Mouse (Mus musculus) frontal cortex, postnatal 36 days (tissue): ENCODE measurements around the gene Osbpl10.
A peak's percentile ranks its signal among the peaks of the same experiment; 100 is the strongest.

Source experiments
- DNase-seq, 2 experiments: peaks; one replicate each; pipeline ENCODE4 v3.0.0; 2022; ENCODE audit warnings: low spot score in 2 of 2

The Osbpl10 gene

DNA sequence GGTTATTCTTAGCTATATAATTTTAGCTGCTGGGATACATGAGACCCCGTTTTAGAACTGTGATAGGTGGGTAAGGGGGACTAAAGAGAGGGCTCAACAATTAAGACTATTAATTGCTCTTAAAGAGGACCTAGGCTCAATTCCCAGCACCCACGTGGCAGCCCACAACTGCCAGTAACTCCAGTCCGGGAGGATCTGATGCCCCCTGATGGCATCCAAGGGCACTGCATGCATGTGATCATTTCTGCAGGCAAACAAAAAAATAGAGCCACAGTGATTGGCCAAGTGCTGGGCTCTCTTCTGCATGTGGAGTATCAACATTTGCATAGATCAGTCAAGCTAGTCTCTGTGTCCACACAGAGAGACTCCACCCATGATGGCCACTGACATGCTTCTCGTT is 96.8 kb downstream of the Osbpl10 start:
- no peak for DNase-seq

DNA sequence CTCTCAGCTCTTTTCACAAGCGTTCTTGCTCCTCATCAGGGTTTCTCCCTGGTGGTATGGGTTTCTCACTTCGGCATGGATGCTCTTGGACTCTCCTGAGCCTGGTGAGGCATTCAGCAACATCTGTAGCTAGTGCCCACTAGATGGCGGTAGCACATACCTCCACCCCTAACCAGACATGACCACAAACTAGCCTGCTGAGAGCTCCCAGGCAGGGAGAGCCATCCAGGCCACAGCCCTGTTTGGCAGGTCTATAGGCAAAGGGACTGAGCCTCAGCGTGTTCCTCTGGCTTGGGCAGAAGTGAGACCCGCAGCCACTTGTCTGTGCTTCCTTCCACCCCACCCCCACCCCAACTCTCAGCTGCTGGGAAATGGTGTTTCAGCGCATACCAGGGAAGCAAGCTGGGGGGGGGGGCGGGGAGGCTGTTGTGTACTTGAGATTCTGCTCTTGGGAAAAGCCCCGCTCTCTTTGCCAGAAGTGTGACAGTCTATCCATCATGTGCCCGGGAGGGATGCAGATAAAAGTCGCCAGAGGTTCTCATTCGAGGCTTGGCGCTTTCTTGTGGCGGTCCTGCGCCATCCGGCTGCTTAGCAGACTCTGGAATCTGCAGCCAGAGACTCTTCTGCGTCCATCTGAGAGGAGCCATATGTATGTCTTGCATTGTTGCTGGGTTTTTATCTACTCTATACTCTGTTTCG is 110.1 kb downstream of the Osbpl10 start:
- peak; percentile 48 to 72 for DNase-seq

DNA sequence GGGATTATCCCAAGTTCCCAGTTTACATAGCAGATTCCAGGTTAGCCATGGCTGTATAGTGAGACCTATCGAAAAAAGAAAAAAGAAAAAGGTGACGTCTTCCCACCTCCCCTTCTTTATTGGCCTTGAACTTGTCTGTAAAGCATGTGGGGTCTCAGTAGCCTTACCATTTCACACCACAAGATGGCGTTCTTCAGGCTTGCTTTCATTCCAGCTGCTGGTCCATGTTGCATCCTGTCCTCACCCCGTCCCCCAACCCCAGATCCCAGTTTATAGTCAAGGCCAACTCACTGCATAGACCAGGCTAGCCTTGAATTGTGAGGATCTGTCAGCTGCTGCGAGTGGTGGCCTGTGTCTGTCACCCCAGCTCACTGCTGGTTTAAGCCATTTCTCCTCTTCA is 111.3 kb downstream of the Osbpl10 start:
- no peak for DNase-seq

DNA sequence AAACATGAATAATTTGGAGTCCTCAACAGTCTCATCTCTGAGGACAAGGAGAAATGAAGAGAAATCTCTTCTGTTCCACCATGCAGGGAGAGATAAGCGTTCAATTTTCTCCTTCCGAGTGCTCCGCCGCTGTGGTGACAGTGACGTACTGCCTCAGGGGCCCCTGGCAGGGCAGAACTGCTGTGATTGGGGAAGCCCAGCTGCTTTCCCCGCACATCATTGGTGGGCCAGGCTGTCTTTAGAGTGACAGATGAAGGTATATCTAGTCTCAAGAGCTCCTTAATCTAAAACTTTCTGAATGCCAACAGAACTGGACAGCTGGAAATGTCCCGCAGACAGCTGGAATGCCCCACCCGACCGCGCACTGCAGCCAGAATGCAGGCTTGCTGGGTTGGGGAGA is 118.1 kb downstream of the Osbpl10 start:
- no peak for DNase-seq

DNA sequence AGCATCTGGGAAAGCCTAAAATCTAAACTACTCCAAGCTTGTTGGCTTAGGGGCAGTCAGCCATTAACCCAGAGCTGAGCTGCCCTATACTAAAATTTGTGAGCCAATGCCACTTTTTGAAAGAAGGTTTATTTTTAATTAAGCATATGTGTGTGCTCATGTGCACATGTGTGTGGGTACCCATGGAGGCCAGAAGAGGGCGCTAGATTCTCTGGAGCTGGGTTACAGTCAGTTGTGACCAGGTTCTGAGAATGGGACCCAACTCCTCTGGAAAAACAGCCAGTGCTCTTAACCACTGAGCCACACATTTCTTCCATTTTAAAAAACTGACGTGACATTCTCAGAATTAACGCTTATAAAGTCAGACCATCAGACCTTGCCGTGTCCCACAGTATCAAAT is 119.0 kb downstream of the Osbpl10 start:
- no peak for DNase-seq

DNA sequence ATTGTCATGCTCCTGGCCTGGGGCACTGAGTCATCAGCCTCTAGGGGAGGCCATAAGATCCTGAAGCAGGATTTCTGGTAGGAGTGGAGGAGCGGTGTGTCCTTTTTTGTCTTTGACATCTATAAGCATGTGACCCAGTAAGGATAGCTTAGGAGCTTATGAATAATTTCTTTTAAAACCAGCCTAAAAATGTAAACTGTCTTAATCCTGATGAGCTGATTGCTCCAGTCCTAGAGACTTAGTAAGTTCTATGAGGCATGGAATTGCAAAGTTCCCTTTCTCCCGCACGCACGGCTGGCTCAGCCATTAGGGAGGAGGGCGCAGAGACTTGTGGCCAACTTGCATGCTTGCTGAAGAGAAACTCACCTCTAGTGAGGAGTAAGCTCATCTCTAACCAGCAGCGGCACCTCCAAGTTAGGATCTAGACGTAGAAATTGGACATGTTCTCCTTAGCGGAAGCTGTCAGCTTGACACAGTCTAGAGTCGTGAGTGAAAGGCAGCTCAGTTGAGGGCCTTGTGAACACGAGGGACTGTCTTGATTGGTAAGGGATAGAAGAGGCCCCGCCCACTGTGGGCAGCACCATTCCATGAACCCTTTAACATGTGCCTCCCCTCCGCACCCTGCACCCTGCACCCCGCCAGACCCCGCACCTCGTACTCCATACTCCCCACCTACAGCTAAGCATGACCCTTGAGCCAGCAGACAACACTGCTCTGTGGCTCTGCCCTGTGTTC is 122.0 kb downstream of the Osbpl10 start:
- DNase-seq = no peak

DNA sequence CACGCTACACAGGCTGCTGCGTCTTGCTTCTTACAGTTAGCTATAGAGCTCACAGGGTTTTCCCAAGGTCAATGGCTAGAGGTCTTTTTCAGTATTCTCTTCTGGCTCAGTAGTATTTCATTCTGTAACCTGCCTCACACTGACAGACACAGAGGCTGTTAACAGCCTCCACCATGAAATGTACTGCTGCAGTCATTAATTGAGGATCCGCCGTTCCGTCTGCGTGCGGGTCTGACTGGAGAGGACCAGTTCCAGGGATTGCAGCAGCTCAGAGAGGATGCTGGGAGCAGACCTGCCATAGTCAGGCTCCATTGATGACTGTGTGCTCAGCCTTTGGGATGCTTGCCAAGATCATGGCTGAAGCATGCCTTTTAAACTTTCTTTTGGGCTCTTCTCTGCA is 129.1 kb downstream of the Osbpl10 start:
- no peak for DNase-seq

DNA sequence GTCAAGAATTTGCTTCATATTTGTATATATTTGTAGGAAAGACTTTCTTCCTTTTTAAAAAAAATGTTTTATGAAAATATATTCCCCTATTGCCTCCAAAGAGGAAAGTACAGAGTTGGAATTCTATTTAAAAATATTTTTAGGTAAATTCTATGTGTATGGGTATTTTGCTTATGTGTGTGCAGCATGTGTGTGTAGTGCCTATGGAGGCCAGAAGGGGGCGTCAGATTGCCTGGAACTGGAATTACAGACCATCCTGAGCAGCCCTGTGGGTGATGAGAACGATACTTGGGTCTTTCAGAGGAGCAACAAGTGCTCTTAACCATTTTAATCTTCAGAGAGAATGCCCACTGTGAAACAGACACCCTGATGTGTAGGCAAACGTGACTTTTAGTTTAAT is 132.3 kb downstream of the Osbpl10 start:
- no peak for DNase-seq

DNA sequence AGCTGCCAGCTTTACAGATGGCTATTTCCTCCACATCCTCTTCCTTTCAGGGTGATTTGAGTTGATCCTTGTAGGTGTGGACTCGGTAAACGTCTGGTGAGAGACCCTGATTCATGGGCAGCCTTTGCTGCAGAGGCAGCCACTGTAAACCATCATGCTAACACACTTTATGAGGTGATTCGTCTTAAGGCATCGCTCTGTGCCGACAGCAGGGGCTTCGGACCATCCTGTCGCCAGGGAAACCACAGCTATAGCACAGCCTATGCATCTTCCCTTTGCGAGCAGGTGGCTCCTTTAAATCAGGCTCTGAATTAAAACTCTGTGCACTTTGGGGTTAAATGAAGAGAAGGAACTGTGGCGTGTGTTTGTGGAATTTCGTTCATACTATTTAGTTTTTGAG is 138.9 kb downstream of the Osbpl10 start:
- DNase-seq = no peak

DNA sequence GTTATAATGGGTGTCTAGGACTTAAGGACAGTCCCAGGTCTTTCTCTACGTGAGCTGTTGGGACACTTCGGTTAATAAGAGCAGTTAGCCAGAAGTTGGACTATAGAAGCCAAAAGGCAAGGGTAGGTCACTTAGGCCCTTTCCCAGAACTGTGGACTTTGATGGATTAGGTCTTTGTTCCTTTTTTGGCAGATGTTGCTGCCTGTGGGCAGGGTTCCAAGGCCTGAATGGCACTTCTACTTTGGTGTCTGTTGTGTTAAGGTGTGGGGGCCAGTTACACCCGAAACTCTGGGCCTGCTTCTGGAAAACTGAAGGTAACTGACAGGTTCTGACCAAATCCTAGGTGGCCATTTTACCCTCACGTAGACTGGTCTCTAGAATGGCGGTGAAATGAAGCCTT is 141.9 kb downstream of the Osbpl10 start:
- no peak for DNase-seq

DNA sequence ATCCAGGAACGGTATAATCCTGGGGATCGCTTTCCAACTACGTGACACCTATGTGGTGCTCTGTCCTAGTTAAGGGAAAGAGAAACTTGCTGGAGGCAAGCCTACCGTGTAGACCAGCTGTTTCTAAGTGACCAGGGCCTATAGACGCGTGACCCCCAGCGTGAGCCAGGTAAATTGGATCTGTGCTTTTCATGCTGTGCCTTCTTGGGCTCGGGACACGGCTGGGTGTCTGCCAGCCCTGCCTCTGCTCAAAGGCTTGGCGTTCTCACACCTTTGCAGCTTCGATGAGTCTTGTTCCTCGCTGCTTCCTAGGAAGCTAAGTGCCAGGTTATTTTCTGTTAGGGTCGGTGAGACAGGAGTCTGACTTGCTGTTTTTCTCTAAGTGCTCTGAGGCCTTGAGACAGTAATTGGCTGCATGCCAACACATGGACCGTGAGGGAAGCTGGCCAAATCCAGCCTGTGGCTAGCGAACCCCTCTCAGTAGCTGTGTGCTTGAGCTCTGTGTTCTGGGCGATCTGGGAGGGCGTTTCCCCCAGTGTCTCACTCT is 142.4 kb downstream of the Osbpl10 start:
- DNase-seq = peak; percentile 29 to 38

DNA sequence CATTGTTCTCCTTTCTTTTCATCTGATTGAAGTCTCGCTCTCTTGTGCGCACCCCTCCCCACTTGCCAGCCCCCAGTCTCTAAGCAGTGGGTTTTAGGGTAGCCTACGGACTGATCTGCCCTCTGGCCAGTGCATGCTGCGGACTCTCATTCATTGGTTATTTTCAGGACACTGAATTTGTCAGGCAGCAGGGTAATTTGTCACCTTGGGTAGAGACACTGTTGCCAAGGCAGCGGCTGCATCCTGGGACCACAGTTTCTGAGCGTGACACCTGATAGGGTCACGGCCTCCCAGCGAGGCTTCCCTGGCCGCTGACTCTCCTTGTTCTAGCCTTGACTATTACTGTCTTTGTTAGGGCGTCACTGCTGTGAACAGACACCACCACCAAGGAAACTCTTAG is 149.0 kb downstream of the Osbpl10 start:
- DNase-seq = no peak

DNA sequence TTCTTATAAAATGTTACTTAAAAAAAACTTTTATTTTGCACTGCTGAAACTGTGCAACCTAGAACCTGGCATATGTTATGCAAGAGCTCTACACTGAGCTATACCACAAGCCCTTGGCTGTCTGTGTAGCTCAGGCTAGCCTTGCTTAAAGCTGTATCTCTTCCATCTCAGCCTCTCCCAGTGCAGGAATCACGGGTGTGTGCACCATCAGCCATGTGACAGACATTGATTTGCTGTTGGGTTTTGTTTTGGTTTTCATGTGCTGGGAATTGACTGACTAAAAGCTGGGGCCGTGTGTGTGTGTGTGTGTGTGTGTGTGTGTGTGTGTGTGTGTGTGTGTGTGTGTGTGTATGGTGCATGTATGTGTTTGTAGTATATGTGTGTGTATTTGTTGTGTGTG is 155.6 kb downstream of the Osbpl10 start:
- DNase-seq = no peak

DNA sequence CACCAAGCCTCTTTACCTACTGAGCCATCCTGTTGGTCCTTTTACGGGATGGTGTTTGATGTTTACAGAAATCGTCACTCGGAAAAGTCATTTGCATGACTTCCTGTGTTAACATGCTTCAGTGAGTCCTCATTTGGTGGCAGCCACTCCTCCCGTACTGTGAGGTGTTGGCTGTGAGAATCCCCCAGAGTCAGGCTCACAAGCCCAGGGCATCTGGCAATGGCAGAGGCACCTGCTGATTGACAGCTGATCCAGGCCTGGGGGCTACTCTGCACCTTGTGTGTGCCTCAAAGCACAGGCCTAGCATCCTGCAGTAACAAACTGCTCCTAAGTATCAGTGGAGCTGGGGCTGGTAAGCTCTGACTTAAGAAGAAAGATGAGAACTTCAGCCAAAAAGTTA is 156.4 kb downstream of the Osbpl10 start:
- DNase-seq = no peak

DNA sequence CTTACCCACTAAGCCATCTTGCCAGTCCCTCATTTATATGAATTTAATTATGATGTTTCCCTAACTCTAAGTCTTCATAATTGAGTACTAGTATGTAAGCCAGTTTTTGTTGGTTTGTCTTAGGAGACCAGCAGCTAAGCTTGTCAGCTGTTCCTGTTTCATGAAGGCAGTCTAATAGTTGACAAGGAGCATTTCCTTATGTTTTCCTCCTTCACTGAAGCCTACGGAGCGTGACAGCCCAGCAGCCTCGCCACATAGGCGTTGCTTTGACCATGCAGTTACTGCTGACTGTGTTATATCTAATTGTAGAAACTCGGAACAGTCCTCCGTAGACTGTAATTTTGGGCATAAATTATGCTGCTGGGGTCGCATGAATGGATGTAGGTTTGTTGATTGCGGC is 157.0 kb downstream of the Osbpl10 start:
- no peak for DNase-seq

DNA sequence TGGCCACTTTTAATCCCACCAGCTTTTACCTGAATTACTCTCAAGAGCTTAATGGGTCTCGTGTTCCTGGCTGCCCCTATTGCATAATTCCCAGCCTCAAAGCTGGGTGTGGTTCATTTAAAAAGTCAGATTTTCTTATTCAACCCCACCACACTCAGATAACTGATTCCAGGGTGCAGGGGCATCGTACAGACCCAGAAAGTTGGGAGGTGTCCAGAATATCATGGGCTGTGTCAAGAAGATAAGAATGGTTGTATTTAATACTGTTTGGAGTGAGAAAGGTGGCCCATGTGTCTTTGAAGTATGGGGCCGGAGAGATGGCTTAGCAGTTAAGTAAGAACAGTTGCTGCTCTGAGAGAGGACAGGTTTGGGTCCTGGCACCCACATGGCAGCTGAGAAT is 159.5 kb downstream of the Osbpl10 start:
- no peak for DNase-seq

DNA sequence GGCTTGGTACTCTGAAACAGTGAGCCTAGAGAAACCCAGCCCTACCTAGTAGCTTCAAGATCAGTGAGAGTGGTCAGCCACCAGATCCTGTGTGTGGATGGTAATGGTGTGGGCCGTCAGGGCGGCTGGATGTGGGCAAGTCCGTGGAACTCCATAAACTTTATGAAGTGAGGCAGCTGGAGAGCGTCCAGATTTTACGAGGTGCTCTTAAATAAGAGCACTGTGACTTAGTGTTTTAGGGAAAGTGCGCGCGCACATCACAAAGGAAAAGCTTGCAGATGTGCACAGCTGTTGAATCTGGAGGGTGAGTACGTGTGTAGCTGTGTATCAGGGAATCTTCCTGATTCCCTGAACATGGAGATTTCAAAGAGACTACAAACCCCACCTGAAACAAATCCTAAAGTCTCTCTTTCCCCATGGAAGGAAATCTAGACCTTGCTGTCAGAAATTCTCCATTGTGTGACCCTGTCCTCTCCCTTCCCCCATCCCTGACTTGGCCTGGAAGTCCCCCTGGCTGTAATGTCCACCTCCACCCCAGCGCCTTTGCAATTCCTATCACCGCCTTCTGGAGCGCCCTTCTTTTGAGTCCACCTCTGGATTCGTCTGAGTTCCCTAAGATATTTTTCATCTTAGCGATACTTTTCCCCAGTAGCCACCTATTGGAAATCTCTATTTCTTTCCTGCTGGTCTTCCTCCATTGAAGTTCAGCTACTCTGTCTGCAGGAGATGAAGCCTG is 161.4 kb downstream of the Osbpl10 start:
- no peak for DNase-seq

DNA sequence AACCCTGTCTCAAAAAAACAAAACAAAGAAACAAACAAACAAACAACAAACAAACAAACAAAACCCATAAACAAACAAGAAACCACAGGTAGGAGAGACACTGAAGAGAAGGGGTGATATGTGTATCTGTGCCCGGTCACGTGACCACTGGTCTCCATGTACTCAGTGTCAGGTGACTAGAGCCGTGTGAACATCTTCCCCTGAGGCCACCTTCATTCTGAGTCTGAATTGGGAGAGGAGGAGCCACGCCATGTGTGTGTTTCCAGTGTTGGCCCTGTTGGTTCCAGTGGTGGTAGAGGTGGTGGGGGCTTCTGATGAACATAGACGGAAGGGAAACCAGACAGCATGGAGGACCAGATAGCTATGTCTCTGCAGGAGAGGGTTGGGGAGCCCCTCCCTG is 168.8 kb downstream of the Osbpl10 start:
- DNase-seq = no peak

DNA sequence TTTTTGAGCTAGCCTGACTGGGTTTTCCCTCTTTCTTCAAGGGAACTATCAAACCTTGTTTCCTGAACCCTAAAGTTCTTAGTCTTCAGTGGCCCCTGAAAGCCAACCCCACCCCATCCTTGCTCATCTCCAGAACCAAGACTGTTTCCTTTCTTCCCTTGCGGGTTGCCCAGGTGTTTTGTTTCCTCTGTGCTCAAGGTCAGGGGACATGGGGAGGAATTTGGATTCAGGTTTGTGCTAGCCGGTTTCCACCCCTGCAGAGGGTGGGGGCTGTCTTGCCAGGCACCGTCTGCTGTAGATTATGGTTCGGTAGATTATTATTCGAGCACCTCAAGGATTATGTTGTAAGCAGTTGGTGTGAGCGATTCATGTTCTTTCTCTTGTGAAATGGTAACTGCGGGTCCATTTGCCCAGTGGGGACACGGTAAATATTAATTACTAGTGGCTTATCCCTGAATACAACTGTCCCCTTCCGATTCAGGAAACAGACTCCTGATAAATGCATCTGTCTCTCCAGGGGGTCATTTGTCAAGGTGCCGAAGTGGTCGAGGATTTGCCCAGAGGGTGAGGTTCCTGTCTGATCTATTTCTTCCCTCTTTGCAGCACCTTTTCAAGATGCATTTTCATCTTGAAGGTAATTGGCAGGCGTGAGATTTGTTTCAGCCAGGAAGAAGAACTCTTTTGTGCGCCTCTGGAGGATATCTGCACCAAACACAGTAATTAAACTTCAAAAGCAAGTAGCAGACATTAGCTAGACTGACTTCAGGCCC is 169.4 kb downstream of the Osbpl10 start:
- DNase-seq = no peak

DNA sequence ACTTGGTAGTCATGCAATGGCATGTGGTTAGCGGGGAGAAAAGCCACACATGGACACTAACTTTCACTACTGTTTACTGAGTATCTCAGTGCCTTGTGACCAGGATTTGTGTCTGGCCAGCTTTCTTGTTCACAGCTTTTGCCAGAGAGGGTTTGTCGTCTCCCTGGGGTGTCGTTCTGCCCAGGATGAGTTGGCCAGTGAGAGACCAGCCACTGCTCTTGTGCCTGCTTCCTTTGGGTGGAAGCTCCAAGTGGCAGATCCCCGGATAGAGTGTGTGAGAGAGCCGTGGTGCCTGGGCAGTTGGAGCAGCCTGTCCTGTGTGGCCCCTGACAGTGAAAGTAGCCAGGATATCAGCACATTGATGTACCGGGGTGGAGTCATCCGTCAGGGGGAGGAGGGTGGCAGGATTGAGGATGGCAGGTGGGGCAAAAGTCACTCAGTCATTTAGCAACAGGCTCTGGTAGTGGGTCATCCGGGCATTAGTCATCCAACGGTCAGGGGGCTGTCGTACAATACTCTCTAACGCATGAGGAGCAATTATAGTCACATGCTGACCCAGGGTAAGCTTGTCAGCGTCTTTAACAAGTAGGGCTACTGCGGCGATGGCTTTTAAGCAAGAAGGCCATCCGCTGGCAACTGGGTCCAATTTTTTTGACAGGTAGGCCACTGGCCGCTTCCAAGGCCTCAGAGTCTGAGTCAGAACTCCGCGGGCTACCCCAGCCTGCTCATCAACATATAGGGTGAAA is 170.8 kb downstream of the Osbpl10 start:
- no peak for DNase-seq

DNA sequence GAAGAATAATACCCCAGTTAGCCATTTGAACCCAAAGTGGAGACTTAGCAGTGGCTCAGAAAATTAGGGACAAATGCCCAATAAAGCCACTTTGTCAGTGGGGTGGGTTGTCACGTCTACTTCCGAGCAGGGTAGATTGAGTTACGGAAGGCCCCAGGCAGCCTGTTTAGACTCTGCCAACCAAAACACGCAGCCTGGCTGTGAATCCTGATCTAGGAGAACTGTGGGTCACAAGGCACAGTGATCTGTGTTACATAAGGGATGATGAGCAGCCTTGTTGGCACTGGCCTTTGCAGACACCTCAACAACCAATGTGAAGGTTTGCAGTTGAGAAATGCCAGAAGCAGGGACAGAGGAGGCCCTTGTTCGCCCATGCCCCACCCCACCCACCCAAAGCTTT is 183.2 kb downstream of the Osbpl10 start:
- DNase-seq = peak in 1 of 2 experiments; percentile 16
